Comparison of ENCODE assay signal across 47 mouse cellular contexts in the genomic region with DNA sequence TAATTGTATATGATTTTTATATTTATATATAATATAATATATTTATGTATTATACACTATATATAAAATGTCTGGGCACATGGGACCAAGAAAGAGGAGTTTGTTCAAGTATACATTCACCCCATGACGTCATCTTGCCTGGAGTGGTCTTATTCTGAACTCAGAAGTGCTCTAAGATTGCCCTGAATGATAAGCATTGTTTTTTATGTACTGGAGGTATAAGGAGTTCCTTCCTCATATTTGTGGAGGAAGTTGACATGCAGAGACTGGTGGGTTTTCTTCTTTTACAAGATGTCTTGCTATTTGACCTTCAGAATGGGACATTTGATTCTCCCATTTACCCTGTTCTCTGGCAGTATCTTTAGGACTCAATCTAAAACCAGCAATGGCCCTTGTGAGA. TPM values are rescaled to one million over a fixed set of nuclear protein-coding genes. Genes with fewer than 3 reads are reported as not detected.
"Had no signal": no experiment of that assay in that cellular context is flagged by ENCODE, and none has a peak within 500 bp of the region (broad histone marks: within the 10 kb centered on the region; RNA-seq: fewer than 3 reads in every experiment).

No protein-coding gene starts in this region.

- H3K27me3 ChIP-seq: limb, embryonic 12.5 days; limb, embryonic 13.5 days; limb, embryonic 15.5 days; liver, embryonic 12.5 days; liver, embryonic 13.5 days; liver, embryonic 15.5 days; lung, embryonic 15.5 days; midbrain, embryonic 12.5 days; midbrain, embryonic 13.5 days; midbrain, embryonic 15.5 days; neural tube, embryonic 12.5 days; neural tube, embryonic 13.5 days had no signal

- H3K36me3 ChIP-seq: limb, embryonic 10.5 days; limb, embryonic 12.5 days; limb, embryonic 13.5 days; limb, embryonic 15.5 days; liver, embryonic 12.5 days; liver, embryonic 13.5 days; liver, embryonic 15.5 days; lung, embryonic 15.5 days; midbrain, embryonic 10.5 days; midbrain, embryonic 12.5 days; midbrain, embryonic 13.5 days; midbrain, embryonic 15.5 days; neural tube, embryonic 12.5 days; neural tube, embryonic 13.5 days had no signal

- H3K9ac ChIP-seq: limb, embryonic 12.5 days; limb, embryonic 13.5 days; limb, embryonic 15.5 days; liver, embryonic 12.5 days; liver, embryonic 13.5 days; liver, embryonic 14.5 days; liver, embryonic 15.5 days; liver, postnatal 0 days; lung, embryonic 14.5 days; lung, embryonic 15.5 days; midbrain, embryonic 12.5 days; midbrain, embryonic 13.5 days; midbrain, embryonic 15.5 days; neural tube, embryonic 12.5 days; neural tube, embryonic 13.5 days had no signal

- H3K4me3 ChIP-seq: limb, embryonic 10.5 days; limb, embryonic 12.5 days; limb, embryonic 13.5 days; limb, embryonic 15.5 days; liver, embryonic 12.5 days; liver, embryonic 13.5 days; liver, embryonic 15.5 days; lung, embryonic 15.5 days; megakaryocyte, embryonic 14.5 days; midbrain, embryonic 10.5 days; midbrain, embryonic 12.5 days; midbrain, embryonic 13.5 days; midbrain, embryonic 15.5 days; myocyte; neural tube, embryonic 12.5 days; neural tube, embryonic 13.5 days had no signal

- H3K4me1 ChIP-seq: limb, embryonic 10.5 days; limb, embryonic 12.5 days; limb, embryonic 13.5 days; limb, embryonic 15.5 days; liver, embryonic 12.5 days; liver, embryonic 13.5 days; liver, embryonic 15.5 days; lung, embryonic 15.5 days; midbrain, embryonic 12.5 days; midbrain, embryonic 13.5 days; midbrain, embryonic 15.5 days; neural tube, embryonic 12.5 days; neural tube, embryonic 13.5 days had no signal

- H3K4me2 ChIP-seq: limb, embryonic 12.5 days; limb, embryonic 13.5 days; limb, embryonic 15.5 days; liver, embryonic 11.5 days; liver, embryonic 12.5 days; liver, embryonic 13.5 days; liver, embryonic 15.5 days; lung, embryonic 14.5 days; lung, embryonic 15.5 days; midbrain, embryonic 12.5 days; midbrain, embryonic 13.5 days; midbrain, embryonic 15.5 days; neural tube, embryonic 12.5 days; neural tube, embryonic 13.5 days had no signal

- ATAC-seq: liver, embryonic 12.5 days; liver, postnatal 0 days; lung, postnatal 0 days; midbrain, embryonic 13.5 days; midbrain, embryonic 15.5 days had no signal

- DNase-seq: left cerebral cortex, postnatal 4 days; liver; liver, embryonic 13.5 days; liver, postnatal 0 days; lung, adult 18-20 months; lung, adult 2 months; lung, embryonic 14.5 days; lung, postnatal 10 days; lung, postnatal 14 days; lung, postnatal 36 days; lung, postnatal 4 days; midbrain, embryonic 14.5 days had no signal

- H3K27ac ChIP-seq: limb, embryonic 10.5 days; limb, embryonic 12.5 days; limb, embryonic 13.5 days; limb, embryonic 15.5 days; liver, embryonic 12.5 days; liver, embryonic 13.5 days; liver, embryonic 14.5 days; liver, embryonic 15.5 days; lung, embryonic 15.5 days; macrophage; midbrain, embryonic 10.5 days; midbrain, embryonic 12.5 days; midbrain, embryonic 13.5 days; midbrain, embryonic 15.5 days; neural tube, embryonic 12.5 days; neural tube, embryonic 13.5 days had no signal

- H3K9me3 ChIP-seq: limb, embryonic 10.5 days; limb, embryonic 12.5 days; limb, embryonic 13.5 days; limb, embryonic 15.5 days; liver, embryonic 12.5 days; liver, embryonic 13.5 days; liver, embryonic 15.5 days; lung, embryonic 15.5 days; megakaryocyte, embryonic 14.5 days; midbrain, embryonic 10.5 days; midbrain, embryonic 12.5 days; midbrain, embryonic 13.5 days; midbrain, embryonic 15.5 days; neural tube, embryonic 12.5 days; neural tube, embryonic 13.5 days had no signal

RNA-seq across cellular contexts. Expression of gene Trpv6, which starts 8.0 kb away (rescaled TPM):
- total RNA-seq: liver, adult 2 months; megakaryocyte progenitor cell, adult 5-6 weeks; megakaryocyte, adult 5-6 weeks; megakaryocyte-erythroid progenitor cell, adult 5-6 weeks; midbrain, postnatal 0 days; monocyte, adult 5-6 weeks had no signal
- polyA plus RNA-seq: liver, adult 2 months; liver, postnatal 0 days; macrophage had no signal

RNA-seq across cellular contexts. Expression of gene Trpv5, which starts 52.4 kb away (rescaled TPM):
- total RNA-seq: left cerebral cortex, adult 8-10 months; left cerebral cortex, postnatal 10 days; left cerebral cortex, postnatal 14 days; left cerebral cortex, postnatal 25 days; left cerebral cortex, postnatal 36 days; left cerebral cortex, postnatal 4 days; liver, adult 2 months; megakaryocyte, adult 5-6 weeks; midbrain, postnatal 0 days; monocyte, adult 5-6 weeks had no signal
- polyA plus RNA-seq: limb, embryonic 10.5 days; limb, embryonic 11.5 days; limb, embryonic 12.5 days; limb, embryonic 13.5 days; limb, embryonic 14.5 days; limb, embryonic 15.5 days; liver, adult 2 months; liver, embryonic 13.5 days; lung, adult 2 months; lung, embryonic 14.5 days; lung, embryonic 15.5 days; lung, embryonic 16.5 days; lung, postnatal 0 days; macrophage; midbrain, embryonic 10.5 days; midbrain, embryonic 12.5 days; midbrain, embryonic 13.5 days; midbrain, embryonic 14.5 days; midbrain, embryonic 15.5 days; midbrain, postnatal 0 days; myocyte; neural tube, embryonic 11.5 days; neural tube, embryonic 12.5 days; neural tube, embryonic 13.5 days had no signal

RNA-seq across cellular contexts. Expression of gene Llcfc1, which starts 56.1 kb away (rescaled TPM):
- total RNA-seq: left cerebral cortex, adult 8-10 months; left cerebral cortex, postnatal 10 days; left cerebral cortex, postnatal 14 days; left cerebral cortex, postnatal 25 days; left cerebral cortex, postnatal 36 days; left cerebral cortex, postnatal 4 days; liver, adult 2 months; megakaryocyte progenitor cell, adult 5-6 weeks; megakaryocyte, adult 5-6 weeks; megakaryocyte-erythroid progenitor cell, adult 5-6 weeks; midbrain, postnatal 0 days; monocyte, adult 5-6 weeks had no signal
- polyA plus RNA-seq: limb, embryonic 10.5 days; limb, embryonic 11.5 days; limb, embryonic 12.5 days; limb, embryonic 13.5 days; limb, embryonic 14.5 days; limb, embryonic 15.5 days; liver, adult 2 months; liver, embryonic 11.5 days; liver, embryonic 12.5 days; liver, embryonic 13.5 days; liver, embryonic 14.5 days; liver, embryonic 16.5 days; liver, postnatal 0 days; lung, adult 2 months; lung, embryonic 14.5 days; lung, embryonic 15.5 days; lung, embryonic 16.5 days; lung, postnatal 0 days; macrophage; midbrain, embryonic 10.5 days; midbrain, embryonic 12.5 days; midbrain, embryonic 13.5 days; midbrain, embryonic 14.5 days; midbrain, embryonic 15.5 days; midbrain, postnatal 0 days; myocyte; neural tube, embryonic 11.5 days; neural tube, embryonic 12.5 days; neural tube, embryonic 13.5 days had no signal
